Mouse (Mus musculus): Measurements from ENCODE around the gene Lrrc4c. TPM values are rescaled to one million over a fixed set of nuclear protein-coding genes. Genes with fewer than 3 reads are reported as not detected.

The Lrrc4c gene
- total RNA-seq, 1 experiment, result 0.09 TPM

DNA sequence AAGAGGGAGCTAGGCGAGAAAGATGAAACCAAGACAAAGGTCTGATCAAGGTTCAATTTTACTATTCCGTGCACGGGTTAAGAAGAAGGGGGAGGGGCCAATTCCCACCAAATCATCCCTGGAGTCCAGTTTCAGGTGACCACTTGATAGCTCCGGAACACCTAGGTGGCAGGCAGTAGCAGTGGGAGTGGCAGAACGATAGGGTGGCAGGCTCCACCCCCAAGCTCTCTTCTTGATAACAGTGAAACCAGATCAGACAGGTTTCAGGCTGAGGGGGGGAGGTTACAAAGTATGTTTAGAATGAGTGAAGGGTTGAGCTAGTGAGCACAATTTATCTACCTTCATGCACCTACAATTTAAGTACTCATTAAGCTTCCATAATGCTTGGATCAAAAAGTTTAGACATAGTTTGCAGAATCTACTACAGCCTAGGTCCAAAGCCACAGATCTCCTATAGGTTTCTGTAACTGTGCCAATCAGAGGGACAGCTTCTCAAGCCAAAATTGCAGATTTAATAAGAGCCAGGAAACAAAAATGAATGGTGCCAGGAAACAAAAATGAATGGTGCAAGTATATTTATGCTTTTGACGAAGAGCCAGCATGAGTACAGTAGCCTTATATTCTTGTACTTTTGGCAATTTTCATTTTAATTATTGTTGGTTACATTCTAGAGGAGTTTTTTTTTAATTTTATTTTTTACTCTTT, 478.9 kb downstream of the Lrrc4c start:
- H3K4me1 ChIP-seq (ENCODE audit: control insufficient read depth in 2 of 2, insufficient read depth in 2 of 2, low read length in 2 of 2, poor library complexity in 1 of 2), result no peaks in the 10 kb centered on the region
- in situ Hi-C loops (cut with MboI; ENCODE audit: low sequenced_read_pairs in 2 of 2, unreplicated experiment in 2 of 2), result no loop called here
- DNase-seq (ENCODE audit: low read depth, low spot score), result no peak

GRCm38 (mm10) chr2:96850839-96851396, 532.9 kb downstream of the Lrrc4c start:
- Histone ChIP-seq H3K4me3 (ENCODE audit: insufficient read depth in 1 of 2, low read depth in 1 of 2, low read length in 2 of 2, poor library complexity in 1 of 2, severe bottlenecking in 1 of 2) (no peak overlapping the region), H3K9me3 (ENCODE audit: control insufficient read depth, insufficient read depth, low read depth, low read length) (no peaks in the 10 kb centered on the region), H3K9ac (ENCODE audit: insufficient read depth, low read depth, low read length, poor library complexity, severe bottlenecking) (no peak overlapping the region), H3K36me3 (ENCODE audit: control insufficient read depth, insufficient read depth, low read length, poor library complexity, severe bottlenecking) (no peaks in the 10 kb centered on the region), H3K27ac (ENCODE audit: insufficient read depth, low read depth, low read length, poor library complexity, severe bottlenecking) (no peak overlapping the region), H3K4me1 (ENCODE audit: control insufficient read depth in 2 of 2, insufficient read depth in 2 of 2, low read length in 2 of 2, poor library complexity in 1 of 2) (no peaks in the 10 kb centered on the region)
- in situ Hi-C loops (cut with MboI; ENCODE audit: low sequenced_read_pairs in 2 of 2, unreplicated experiment in 2 of 2), result no loop called here
- DNase-seq (ENCODE audit: low read depth, low spot score), result no peak
- no peak for TF ChIP-seq ZNF384 (IDR thresholded peaks at IDR 0.05; ENCODE audit: low read depth, low read length)
- TF ChIP-seq ZC3H11A (IDR thresholded peaks at IDR 0.05; ENCODE audit: borderline replicate concordance, low read depth, low read length), result no peak
- no peak for TF ChIP-seq HCFC1 (IDR thresholded peaks at IDR 0.05; ENCODE audit: borderline replicate concordance, insufficient read depth, low read length)
- no peak for TF ChIP-seq MAFK (IDR thresholded peaks at IDR 0.05; ENCODE audit: insufficient read depth, low read depth, low read length)
- no peak for TF ChIP-seq CHD2 (IDR thresholded peaks at IDR 0.05; ENCODE audit: low read depth, low read length)

More for the DNA sequence above, 478.9 kb downstream of the Lrrc4c start:
- H3K9me3 ChIP-seq (ENCODE audit: control insufficient read depth, insufficient read depth, low read depth, low read length), result no peaks in the 10 kb centered on the region
- no peak overlapping the region for H3K9ac ChIP-seq (ENCODE audit: insufficient read depth, low read depth, low read length, poor library complexity, severe bottlenecking)
- no peak overlapping the region for H3K4me3 ChIP-seq (ENCODE audit: insufficient read depth in 1 of 2, low read depth in 1 of 2, low read length in 2 of 2, poor library complexity in 1 of 2, severe bottlenecking in 1 of 2)
- no peaks in the 10 kb centered on the region for H3K36me3 ChIP-seq (ENCODE audit: control insufficient read depth, insufficient read depth, low read length, poor library complexity, severe bottlenecking)
- no peak overlapping the region for H3K27ac ChIP-seq (ENCODE audit: insufficient read depth, low read depth, low read length, poor library complexity, severe bottlenecking)
- TF ChIP-seq ZNF384 (IDR thresholded peaks at IDR 0.05; ENCODE audit: low read depth, low read length) (no peak), ZC3H11A (IDR thresholded peaks at IDR 0.05; ENCODE audit: borderline replicate concordance, low read depth, low read length) (no peak), HCFC1 (IDR thresholded peaks at IDR 0.05; ENCODE audit: borderline replicate concordance, insufficient read depth, low read length) (no peak), MAFK (IDR thresholded peaks at IDR 0.05; ENCODE audit: insufficient read depth, low read depth, low read length) (no peak), CHD2 (IDR thresholded peaks at IDR 0.05; ENCODE audit: low read depth, low read length) (no peak)

GRCm38 (mm10) chr2:96853797-96854196, 535.8 kb downstream of the Lrrc4c start:
- H3K9ac ChIP-seq (ENCODE audit: insufficient read depth, low read depth, low read length, poor library complexity, severe bottlenecking), result no peak overlapping the region
- no peaks in the 10 kb centered on the region for H3K4me1 ChIP-seq (ENCODE audit: control insufficient read depth in 2 of 2, insufficient read depth in 2 of 2, low read length in 2 of 2, poor library complexity in 1 of 2)
- in situ Hi-C loops (cut with MboI; ENCODE audit: low sequenced_read_pairs in 2 of 2, unreplicated experiment in 2 of 2), result no loop called here
- DNase-seq (ENCODE audit: low read depth, low spot score), result no peak
- no peak overlapping the region for H3K4me3 ChIP-seq (ENCODE audit: insufficient read depth in 1 of 2, low read depth in 1 of 2, low read length in 2 of 2, poor library complexity in 1 of 2, severe bottlenecking in 1 of 2)
- no peaks in the 10 kb centered on the region for H3K36me3 ChIP-seq (ENCODE audit: control insufficient read depth, insufficient read depth, low read length, poor library complexity, severe bottlenecking)
- no peak overlapping the region for H3K27ac ChIP-seq (ENCODE audit: insufficient read depth, low read depth, low read length, poor library complexity, severe bottlenecking)
- TF ChIP-seq ZC3H11A (IDR thresholded peaks at IDR 0.05; ENCODE audit: borderline replicate concordance, low read depth, low read length), result no peak
- no peak for TF ChIP-seq ZNF384 (IDR thresholded peaks at IDR 0.05; ENCODE audit: low read depth, low read length)
- no peak for TF ChIP-seq CHD2 (IDR thresholded peaks at IDR 0.05; ENCODE audit: low read depth, low read length)
- no peak for TF ChIP-seq MAFK (IDR thresholded peaks at IDR 0.05; ENCODE audit: insufficient read depth, low read depth, low read length)
- no peak for TF ChIP-seq HCFC1 (IDR thresholded peaks at IDR 0.05; ENCODE audit: borderline replicate concordance, insufficient read depth, low read length)
- no peaks in the 10 kb centered on the region for H3K9me3 ChIP-seq (ENCODE audit: control insufficient read depth, insufficient read depth, low read depth, low read length)

DNA sequence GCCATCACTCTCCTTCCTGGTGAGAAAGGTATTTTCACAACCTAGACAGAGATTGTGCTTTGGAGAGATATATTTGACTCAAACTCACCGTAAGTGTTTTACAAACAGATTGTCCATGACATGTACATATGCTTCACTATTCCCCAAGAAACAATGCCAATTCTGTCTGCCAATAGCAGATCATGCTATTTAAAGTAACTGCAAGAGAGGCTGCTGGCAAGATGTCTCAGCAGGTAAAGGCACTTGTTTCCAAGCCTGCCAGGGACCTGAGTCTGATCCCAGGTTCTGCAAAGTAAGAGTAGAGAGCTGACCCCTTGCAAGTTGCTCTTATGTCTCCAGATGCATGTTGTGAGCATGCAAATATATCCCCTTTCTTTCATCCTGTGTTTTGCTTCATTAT, 558.1 kb downstream of the Lrrc4c start:
- no peak for DNase-seq (ENCODE audit: low read depth, low spot score)
- no peak overlapping the region for H3K9ac ChIP-seq (ENCODE audit: insufficient read depth, low read depth, low read length, poor library complexity, severe bottlenecking)
- H3K27ac ChIP-seq (ENCODE audit: insufficient read depth, low read depth, low read length, poor library complexity, severe bottlenecking), result no peak overlapping the region
- no peaks in the 10 kb centered on the region for H3K36me3 ChIP-seq (ENCODE audit: control insufficient read depth, insufficient read depth, low read length, poor library complexity, severe bottlenecking)
- TF ChIP-seq ZNF384 (IDR thresholded peaks at IDR 0.05; ENCODE audit: low read depth, low read length) (no peak), CHD2 (IDR thresholded peaks at IDR 0.05; ENCODE audit: low read depth, low read length) (no peak), ZC3H11A (IDR thresholded peaks at IDR 0.05; ENCODE audit: borderline replicate concordance, low read depth, low read length) (no peak), HCFC1 (IDR thresholded peaks at IDR 0.05; ENCODE audit: borderline replicate concordance, insufficient read depth, low read length) (no peak), MAFK (IDR thresholded peaks at IDR 0.05; ENCODE audit: insufficient read depth, low read depth, low read length) (no peak)
- no peaks in the 10 kb centered on the region for H3K9me3 ChIP-seq (ENCODE audit: control insufficient read depth, insufficient read depth, low read depth, low read length)
- H3K4me3 ChIP-seq (ENCODE audit: insufficient read depth in 1 of 2, low read depth in 1 of 2, low read length in 2 of 2, poor library complexity in 1 of 2, severe bottlenecking in 1 of 2), result no peak overlapping the region
- in situ Hi-C loops (cut with MboI; ENCODE audit: low sequenced_read_pairs in 2 of 2, unreplicated experiment in 2 of 2), result no loop called here
- no peaks in the 10 kb centered on the region for H3K4me1 ChIP-seq (ENCODE audit: control insufficient read depth in 2 of 2, insufficient read depth in 2 of 2, low read length in 2 of 2, poor library complexity in 1 of 2)

Measured in ES-E14 (cell line).